Mouse (Mus musculus) thymus, adult 2 months (tissue): Measurements from ENCODE around the gene Zfp663.

Experiments used
- CTCF ChIP-seq: fragments of 200-500 bp; IDR thresholded peaks from 2 replicates; pipeline ENCODE4 v1.5.1; 2012; ENCODE audit warnings: mild to moderate bottlenecking, control low read depth, low read length, moderate library complexity, borderline replicate concordance; ENCODE audit not compliant: control insufficient read depth, poor library complexity, insufficient read depth; ENCODE audit errors: extremely low read depth
- POLR2A ChIP-seq: fragments of 200-500 bp; IDR thresholded peaks from 2 replicates; pipeline ENCODE4 v1.6.1; 2012; ENCODE audit warnings: mild to moderate bottlenecking, low read length, control low read depth, moderate library complexity; ENCODE audit not compliant: control insufficient read depth, poor library complexity, insufficient read depth; ENCODE audit errors: extremely low read depth

- TF ChIP-seq POLR2A: no peak
- TF ChIP-seq CTCF: no peak
Measured at GRCm38 (mm10) chr2:165307801-165308200, 60.7 kb downstream of the Zfp663 start.
